Mouse (Mus musculus) urinary bladder, postnatal 4 days (tissue): ENCODE data around the gene Rundc3a.
"Not testable (repeated sequence)": the region's sequence is repeated elsewhere in the genome, so short reads cannot be mapped to it uniquely, and the experiment has no call there.

ENCODE experiments used
- DNase-seq, 2 experiments: peaks; one replicate each; pipeline ENCODE4 v3.0.0; 2021 to 2022; ENCODE audit warnings: low spot score in 2 of 2

The Rundc3a gene

GRCm38 (mm10) chr11:102393238-102393634 is at the start of gene Rundc3a:
Rundc3a (plus strand) TSS chr11:102393403.
- DNase-seq: peak; percentile 79 to 87

GRCm38 (mm10) chr11:102344458-102344857 is 48.7 kb upstream of the Rundc3a start:
- DNase-seq: no peak

- no peak for DNase-seq
Measured at GRCm38 (mm10) chr11:102346926-102347325, 46.3 kb upstream of the Rundc3a start.

GRCm38 (mm10) chr11:102347683-102348082 is 45.5 kb upstream of the Rundc3a start:
- DNase-seq: no peak

- DNase-seq: no peak
Measured at GRCm38 (mm10) chr11:102348101-102348585, 45.1 kb upstream of the Rundc3a start.

GRCm38 (mm10) chr11:102348771-102349170 is 44.4 kb upstream of the Rundc3a start:
- DNase-seq: no peak

GRCm38 (mm10) chr11:102349189-102349954 is 43.8 kb upstream of the Rundc3a start:
- DNase-seq: no peak

GRCm38 (mm10) chr11:102350416-102350815 is 42.8 kb upstream of the Rundc3a start:
- no peak for DNase-seq

- no peak for DNase-seq
Measured at GRCm38 (mm10) chr11:102350981-102351523, 42.2 kb upstream of the Rundc3a start.

GRCm38 (mm10) chr11:102352378-102352777 is 40.8 kb upstream of the Rundc3a start:
- no peak for DNase-seq

- no peak for DNase-seq
Measured at GRCm38 (mm10) chr11:102353021-102353431, 40.2 kb upstream of the Rundc3a start.

- DNase-seq: no peak
Measured at GRCm38 (mm10) chr11:102355501-102355900, 37.7 kb upstream of the Rundc3a start.

GRCm38 (mm10) chr11:102356190-102356589 is 37.0 kb upstream of the Rundc3a start:
- no peak for DNase-seq

GRCm38 (mm10) chr11:102356636-102357350 is 36.4 kb upstream of the Rundc3a start:
- no peak for DNase-seq

GRCm38 (mm10) chr11:102358365-102358764 is 34.8 kb upstream of the Rundc3a start:
- no peak for DNase-seq

- no peak for DNase-seq
Measured at GRCm38 (mm10) chr11:102361776-102362495, 31.3 kb upstream of the Rundc3a start.

- no peak for DNase-seq
Measured at GRCm38 (mm10) chr11:102363623-102364022, 29.6 kb upstream of the Rundc3a start.

- no peak for DNase-seq
Measured at GRCm38 (mm10) chr11:102364570-102365371, 28.4 kb upstream of the Rundc3a start.

- no peak for DNase-seq
Measured at GRCm38 (mm10) chr11:102365699-102366098, 27.5 kb upstream of the Rundc3a start.

- not testable (repeated sequence) for DNase-seq
Measured at GRCm38 (mm10) chr11:102366103-102366502, 27.1 kb upstream of the Rundc3a start, which contains the start of gene Slc4a1. Slc4a1 (minus strand) TSS chr11:102366203.
